Mouse (Mus musculus) testis, postnatal 14 days (tissue): Measurements from ENCODE around the gene Ankrd44.

Experiments
- DNase-seq: peaks from one replicate; pipeline ENCODE4 v3.0.0; 2021; ENCODE audit warnings: low spot score

The Ankrd44 gene

GRCm38 (mm10) chr1:54922707-54923106, 3.5 kb downstream of the Ankrd44 start:
- DNase-seq, result no peak

DNA sequence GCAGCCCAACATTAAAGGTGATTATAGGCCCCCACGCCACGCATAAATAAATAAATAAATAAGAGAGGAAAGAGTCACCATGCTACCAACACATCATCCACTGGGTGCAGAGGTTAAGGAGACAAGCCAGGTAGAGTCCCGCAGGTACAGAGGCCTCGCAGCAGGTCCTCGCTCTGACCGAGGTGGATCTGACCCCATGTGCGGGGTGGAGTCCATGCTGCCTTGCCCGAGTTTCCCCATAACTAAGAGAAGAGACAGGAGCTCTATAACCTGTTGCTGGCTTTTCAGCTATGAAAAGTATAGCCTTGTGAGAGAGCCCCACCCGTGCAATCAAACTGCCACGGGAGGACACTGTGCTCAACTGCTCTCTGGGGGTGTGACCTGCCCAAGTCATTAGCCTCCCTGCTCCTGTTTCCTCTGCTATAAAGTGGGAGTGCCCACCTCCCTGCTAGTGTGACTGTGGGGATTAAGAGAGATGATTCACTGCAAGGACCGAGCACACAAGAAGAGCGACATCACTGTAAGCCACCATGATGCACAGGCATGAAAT, 4.1 kb downstream of the Ankrd44 start:
- no peak for DNase-seq

- no peak for DNase-seq
Measured at GRCm38 (mm10) chr1:54920132-54920531, 6.1 kb downstream of the Ankrd44 start.

DNA sequence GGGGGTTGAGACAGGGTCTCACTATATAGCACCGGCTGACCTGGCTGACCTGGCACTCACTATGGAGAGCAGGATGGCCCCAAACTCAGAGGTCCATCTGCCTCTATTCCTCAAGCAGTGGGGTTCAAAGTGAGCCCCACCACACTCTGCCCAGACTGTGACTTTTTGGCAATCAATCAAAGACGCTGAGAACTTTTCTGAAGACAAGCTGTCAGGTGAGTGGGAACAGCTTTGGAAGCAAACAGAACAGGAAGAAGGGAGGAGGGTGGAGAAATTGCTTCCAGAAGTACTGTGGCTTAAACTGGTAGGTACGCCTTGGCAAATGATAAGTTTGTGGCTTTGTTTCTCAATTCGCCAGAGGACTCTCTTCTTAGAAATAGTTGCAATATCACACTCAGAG, 9.7 kb downstream of the Ankrd44 start:
- DNase-seq, result no peak

- DNase-seq, result no peak
Measured at GRCm38 (mm10) chr1:54914387-54914786, 11.8 kb downstream of the Ankrd44 start.

DNA sequence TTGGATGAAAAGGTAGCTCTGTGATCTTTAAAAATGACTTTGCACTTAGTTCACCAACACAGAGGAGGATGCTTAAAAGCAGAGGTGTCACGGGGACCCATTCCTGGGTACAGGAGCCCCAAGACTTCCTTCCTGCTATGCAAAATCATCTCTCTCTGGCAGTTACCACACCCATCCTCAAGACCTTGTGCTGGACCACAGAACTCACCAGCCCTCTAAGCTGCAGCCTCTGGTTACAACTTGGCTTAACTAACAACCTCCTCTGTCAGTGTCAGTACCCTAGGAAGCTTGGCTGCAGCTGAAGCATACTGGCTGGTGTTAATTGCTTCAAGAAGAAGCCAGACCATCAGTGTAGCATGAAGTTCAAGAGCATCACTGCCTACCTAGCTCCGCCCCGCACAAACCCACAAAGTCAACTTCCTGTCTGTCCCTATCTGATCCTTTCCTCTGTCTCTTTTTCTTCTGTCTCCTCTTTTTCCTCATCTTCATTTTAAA, 12.8 kb downstream of the Ankrd44 start:
- DNase-seq, result no peak

GRCm38 (mm10) chr1:54913063-54913335, 13.2 kb downstream of the Ankrd44 start:
- DNase-seq, result no peak

GRCm38 (mm10) chr1:54912290-54913062, 13.7 kb downstream of the Ankrd44 start:
- DNase-seq, result no peak

- DNase-seq, result no peak
Measured at GRCm38 (mm10) chr1:54911256-54911610, 15.0 kb downstream of the Ankrd44 start.

GRCm38 (mm10) chr1:54910489-54911255, 15.5 kb downstream of the Ankrd44 start:
- DNase-seq, result no peak

GRCm38 (mm10) chr1:54908786-54909185, 17.4 kb downstream of the Ankrd44 start:
- no peak for DNase-seq

DNA sequence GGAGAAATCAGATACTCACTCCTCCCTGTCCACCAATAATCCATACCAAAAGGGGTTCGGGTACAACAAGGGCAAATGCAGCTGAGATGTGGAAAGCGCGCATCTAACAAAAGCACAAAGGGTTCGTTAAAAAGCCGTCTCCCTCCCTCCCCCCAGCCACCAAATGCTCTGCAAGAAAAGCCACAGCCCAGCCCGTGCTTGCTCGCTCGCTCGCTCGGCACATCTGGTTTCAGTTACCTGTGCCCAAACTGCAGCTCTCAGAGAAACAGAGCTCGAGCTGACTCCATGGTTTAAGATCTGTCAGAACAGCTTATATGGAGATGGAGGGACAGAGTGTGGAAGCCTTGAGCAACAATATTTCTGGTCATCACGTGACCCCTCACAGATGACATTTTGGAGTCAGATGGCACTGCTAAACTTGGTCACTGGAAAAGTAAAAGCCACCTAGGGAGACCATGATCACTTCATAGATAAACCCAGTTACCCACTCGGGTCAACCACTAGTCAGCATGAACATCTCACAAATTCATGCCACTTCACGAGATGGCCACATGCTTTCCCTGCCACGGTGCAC, 19.0 kb downstream of the Ankrd44 start:
- no peak for DNase-seq

DNA sequence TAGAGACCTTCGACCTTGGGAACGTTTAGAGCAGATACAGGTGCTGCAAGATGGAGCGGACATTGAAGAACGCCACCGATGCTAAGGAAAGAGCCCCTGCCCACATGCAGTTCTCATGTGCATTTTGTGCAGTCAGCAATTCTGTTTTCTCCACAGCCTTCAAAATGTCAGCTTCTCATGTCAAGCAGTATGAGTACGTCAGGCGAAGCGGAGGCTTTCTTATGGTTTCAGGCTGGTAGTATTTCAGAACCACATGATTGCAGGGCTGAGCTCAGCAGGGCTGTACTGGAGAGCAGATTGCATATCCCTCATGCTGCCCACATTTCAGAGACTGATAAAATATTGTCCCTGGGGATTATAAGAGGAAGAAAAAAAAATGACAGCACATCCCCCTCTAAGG, 19.9 kb downstream of the Ankrd44 start:
- DNase-seq, result no peak

DNA sequence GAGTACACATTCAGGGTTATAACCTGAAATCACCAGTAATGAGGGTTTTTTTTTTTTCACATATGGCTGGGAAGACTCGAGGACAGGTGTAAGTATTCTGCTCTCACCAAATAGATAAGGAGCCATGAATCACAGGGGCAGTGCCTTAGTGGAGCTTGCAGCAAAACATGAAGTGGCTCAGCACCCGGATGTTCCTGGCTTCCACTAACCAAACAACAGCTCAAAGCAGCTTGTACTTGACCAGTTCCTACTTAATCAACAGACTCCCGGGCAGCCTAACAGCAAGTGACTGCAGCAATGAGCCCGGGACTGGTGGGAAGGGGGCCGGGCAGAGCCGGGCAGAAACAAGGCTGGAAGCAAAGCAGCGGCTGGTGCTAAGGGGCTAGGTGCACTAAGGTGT, 20.6 kb downstream of the Ankrd44 start:
- DNase-seq, result no peak

GRCm38 (mm10) chr1:54904165-54904564, 22.0 kb downstream of the Ankrd44 start:
- no peak for DNase-seq

DNA sequence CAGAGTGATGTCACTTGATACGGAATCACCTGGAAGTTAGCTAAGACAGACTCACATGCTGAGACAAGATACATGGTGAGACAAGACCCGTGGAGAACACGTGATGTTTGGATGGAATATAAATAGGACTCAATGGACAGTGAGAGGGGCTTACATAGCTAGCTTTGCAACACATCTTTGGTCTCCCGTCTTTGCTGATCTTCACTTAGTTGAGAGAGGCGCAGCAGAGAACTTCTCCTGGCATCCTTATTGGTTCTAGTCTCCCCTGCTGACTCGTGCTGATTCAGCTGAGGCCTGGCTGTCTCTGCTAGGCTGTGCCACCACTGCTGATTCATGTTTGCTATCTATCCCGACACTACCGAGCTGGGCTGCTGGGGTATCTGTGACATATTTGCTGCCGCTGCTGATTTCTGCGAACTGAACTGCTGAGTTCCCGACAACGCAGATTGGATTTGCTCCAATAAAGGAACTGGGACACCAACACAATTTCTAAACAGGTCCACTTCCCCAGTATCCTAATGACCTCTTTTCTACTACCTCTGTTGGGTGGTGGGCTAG, 23.4 kb downstream of the Ankrd44 start:
- no peak for DNase-seq

DNA sequence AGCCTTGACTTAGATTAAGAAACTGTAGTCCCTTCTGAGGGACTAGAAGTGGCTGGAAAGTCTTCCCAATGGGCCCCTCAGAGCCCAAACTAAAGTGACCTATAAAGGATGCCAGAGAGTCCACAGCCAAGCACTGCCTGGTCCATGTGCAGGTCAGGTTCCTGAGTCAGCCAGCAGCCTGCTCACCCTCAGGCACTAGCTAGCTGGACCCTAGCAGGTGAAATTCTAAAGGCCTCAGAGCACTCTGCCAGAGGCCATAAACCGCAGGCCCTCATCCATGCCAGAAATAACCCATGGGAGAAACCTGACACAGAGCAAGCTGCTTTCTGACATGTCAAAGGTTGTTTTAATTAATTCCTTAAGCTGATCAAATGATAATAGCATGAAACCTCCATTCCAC, 25.1 kb downstream of the Ankrd44 start:
- DNase-seq, result no peak

GRCm38 (mm10) chr1:54899247-54899646, 26.9 kb downstream of the Ankrd44 start:
- DNase-seq, result no peak

DNA sequence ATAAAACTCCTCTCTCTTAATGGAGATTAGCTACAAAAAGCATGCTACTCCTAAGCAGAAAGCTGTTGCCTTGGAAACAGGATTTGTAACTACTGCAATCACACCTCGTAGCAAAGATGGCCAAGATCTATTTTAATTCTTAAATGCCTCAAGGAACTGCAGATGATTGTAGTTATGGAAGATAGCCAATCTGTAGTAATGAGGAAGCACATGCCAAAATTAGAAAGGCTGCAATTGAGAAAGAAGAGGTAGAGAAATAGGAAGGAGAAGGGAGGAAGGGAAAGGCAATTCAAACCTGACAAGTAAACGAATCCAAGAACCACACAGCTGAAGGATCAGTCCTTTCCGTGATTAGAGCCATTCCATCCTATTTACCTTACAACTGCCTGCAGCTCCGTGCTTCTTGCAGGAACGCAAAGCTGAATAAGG, 27.5 kb downstream of the Ankrd44 start:
- no peak for DNase-seq

- no peak for DNase-seq
Measured at GRCm38 (mm10) chr1:54897726-54898125, 28.5 kb downstream of the Ankrd44 start.

DNA sequence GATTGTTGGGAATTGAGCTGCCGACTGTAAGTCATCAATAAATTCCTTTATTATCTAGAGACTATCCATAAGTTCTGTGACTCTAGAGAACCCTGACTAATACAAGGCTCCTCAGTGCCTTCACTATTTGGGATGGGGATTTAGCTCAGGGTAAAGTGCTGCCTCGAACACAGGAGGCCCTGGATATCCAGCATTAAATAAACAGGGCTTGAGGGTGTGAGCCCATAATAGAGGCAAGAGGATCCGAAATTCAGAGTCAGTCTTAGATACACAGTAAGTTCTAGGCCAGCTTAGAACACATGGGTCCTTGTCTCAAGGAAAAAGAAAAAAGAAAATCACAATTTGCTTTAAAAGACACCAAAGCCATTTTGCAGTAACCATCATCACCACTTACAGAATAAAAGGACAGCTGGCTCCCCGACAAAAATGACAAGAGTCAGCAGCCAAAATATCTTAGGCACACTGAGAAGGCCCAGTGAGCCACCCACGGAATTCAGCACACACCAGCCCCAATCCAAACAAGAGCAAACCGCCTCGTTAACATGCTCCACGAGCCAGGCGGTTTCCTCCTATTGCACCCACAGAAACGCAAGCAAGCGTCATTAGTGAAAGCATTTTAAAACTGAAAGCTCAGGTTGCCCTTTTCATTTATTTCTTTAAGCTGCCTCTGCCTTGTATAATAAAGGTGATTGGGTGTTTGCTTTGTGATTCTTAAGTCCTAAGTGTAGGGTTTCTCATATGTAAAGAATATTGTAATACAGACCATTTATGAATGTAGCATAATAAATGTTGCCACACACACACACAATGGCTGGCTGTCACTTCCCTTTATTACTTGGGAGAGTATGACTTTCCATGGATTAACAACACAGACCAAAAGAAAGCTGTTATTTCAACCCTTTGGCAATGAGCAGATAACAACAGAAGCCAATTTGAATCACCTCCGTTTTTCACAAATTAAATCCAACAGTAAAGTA, 29.8 kb downstream of the Ankrd44 start:
- DNase-seq, result no peak
